Mouse (Mus musculus): ENCODE results near the gene Rnf181.

Rnf181 gene

GRCm38 (mm10) chr6:72383952-72384351 lies 17.2 kb upstream of the Rnf181 start:
- DNase-seq (ENCODE audit: low spot score in 2 of 2), result no peak

- DNase-seq (ENCODE audit: low spot score in 2 of 2), result no peak
Measured at GRCm38 (mm10) chr6:72383142-72383820, 16.5 kb upstream of the Rnf181 start.

GRCm38 (mm10) chr6:72382494-72382893 lies 15.7 kb upstream of the Rnf181 start:
- no peak for DNase-seq (ENCODE audit: low spot score in 2 of 2)

DNA sequence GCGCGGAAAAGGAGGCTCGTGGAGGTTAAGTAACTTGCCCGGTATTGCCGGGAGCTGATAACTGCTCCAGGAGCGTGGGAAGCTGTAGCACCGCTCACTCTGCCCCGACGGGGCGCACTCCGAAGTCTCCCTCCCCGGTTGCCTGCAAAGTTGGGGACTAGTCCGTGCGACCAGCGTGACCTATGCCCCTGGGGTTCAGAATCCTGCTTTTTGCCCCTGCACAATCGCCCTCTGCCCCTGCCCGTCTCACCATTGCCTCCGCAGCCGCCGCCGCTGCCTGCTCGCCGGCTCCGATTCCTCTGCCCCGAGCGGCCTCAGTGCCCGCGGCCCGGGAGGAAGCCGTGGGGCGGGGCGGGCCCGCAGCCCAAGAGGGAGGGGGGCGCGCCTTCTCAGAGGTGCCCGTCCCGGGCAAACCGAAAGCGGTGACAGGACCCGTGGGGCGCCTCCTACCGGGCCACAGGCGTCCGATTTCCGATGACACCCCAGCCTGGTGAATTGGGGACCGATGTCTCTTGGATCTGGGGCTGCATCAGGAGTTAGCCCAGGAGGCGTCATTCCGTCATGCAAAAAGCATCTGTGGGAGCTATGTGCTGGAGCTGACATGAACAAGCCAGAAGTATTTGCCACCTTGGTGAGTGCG lies 13.5 kb upstream of the Rnf181 start, which contains the start of gene Vamp5:
TSS of gene Vamp5 (minus strand) at position 338 of the 640 bp plus-strand sequence.
- peak in 1 of 2 experiments; percentile 55 for DNase-seq (ENCODE audit: low spot score in 2 of 2)

DNA sequence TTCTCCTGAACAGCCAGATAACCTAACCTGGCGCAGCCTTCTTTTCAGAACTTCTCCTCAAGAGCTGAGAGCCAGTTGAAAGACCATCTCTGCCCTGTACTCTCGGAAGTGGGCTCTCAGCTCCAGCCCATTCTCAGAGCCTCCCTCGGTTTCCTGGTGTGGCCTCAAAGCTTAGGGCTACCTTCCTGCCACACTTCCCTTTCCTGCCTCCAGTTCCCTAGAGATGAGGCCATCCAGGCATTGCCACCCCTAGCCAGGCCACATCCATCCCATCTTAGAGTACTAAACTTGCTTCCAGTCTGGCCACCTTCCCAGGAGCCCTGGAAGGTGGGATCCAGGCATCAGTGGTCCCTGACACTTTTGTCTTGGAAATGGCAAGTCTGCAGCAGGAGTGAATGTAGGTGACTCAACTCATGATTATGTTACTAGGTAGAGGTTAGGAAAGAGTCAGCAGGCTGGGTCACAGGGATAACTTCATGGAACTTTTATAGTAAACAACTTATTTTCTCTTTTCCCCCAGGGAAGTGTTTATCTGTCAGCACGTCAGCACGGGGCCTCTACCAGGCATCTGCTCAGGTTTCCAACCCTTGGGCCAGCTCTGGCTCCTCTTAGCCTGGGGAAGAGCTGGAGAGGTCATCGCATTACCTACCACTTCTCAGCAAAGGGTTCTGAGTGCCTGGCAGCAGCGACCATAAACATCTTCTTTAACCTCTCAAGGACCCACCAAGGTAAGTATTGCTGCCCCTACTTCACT lies 12.8 kb upstream of the Rnf181 start:
- no peak for DNase-seq (ENCODE audit: low spot score in 2 of 2)

DNA sequence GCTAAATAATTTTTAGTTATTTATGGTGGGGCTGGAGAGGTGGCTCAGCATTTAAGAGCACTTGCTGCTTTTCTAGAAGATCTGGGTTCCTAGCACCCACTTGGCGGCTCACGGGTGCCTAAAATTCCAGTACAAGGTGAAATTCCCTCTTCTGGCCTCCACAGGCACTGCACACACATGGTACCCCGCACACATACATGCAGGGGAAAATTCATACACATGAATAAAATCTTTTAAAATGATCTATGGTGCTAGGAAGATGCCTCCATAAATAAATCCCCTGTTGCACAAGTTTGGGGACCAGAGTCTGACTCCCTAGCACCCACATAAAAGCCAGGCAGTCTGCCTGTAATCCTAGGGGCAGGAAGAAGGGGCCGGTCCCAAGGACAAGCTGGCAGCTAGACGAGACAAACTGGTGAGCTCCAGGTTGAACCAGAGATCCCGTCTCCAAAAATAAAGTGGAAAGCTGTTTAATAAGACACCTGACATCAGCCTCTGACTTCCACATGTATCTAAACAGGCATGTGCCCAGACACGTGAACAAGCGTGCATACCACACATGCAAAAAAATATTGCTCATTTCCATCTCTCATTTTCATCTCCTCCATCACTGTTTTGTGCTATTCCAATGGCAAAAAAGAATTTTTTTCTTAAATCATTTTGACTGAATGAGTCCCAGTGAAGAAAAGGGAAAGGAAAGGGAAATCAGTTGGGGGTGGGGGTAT lies 11.9 kb upstream of the Rnf181 start:
- DNase-seq (ENCODE audit: low spot score in 2 of 2), result no peak

DNA sequence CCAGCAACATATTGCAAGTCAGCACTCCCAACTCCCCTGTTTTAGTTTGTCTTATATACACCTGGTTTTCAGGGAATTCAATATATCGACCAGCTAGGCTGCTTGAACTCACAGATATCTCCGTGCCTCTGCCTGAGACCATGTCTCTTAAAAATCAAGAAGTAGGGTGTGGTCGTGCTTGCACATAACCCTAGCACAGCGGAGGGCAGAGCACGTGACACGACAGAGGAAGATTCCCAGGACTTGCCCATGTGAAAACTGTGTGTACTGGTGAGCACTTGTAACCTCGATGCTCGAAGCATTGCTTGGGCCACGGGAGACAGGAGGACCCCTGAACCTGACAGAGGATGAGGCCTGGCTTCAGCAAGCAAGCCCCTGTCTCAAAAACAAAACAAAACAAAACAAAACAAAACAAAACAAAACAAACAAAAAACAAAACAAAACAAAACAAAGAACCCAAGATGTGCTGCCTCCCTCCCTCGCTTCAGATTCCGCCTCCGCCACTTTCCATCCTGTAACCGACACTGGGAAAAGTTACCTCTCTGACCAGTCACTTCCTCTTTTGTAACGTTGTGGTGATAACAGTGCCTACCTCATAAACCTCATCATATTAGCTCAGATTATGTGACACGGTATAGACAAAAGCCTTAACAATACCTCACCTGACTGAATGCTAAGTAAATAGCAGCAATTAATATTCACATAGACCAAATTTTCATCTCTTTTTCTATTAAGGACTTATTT lies 8.2 kb upstream of the Rnf181 start:
- DNase-seq (ENCODE audit: low spot score in 2 of 2), result no peak

DNA sequence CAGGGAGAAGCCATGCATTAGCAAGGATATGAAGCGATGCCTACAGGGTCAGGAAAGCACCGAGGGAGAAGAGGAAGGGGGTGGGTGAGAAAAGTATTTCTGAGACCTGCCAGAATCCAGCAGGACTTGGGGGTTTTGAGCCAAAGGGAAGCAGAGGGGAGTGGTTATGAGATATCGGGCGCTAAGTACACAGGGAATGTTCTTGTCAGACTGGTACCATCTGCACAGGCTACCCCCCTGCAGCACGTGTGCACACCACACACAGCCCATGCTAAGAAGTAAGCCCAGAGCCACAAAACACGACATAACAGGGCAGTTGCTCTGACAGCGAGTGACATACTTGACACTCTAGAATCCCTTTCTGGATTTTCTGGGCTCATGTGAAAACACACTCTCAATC lies 7.5 kb upstream of the Rnf181 start:
- no peak for DNase-seq (ENCODE audit: low spot score in 2 of 2)

GRCm38 (mm10) chr6:72373184-72373583 lies 6.4 kb upstream of the Rnf181 start:
- DNase-seq (ENCODE audit: low spot score in 2 of 2), result no peak

- no peak for DNase-seq (ENCODE audit: low spot score in 2 of 2)
Measured at GRCm38 (mm10) chr6:72371571-72371970, 4.8 kb upstream of the Rnf181 start.

DNA sequence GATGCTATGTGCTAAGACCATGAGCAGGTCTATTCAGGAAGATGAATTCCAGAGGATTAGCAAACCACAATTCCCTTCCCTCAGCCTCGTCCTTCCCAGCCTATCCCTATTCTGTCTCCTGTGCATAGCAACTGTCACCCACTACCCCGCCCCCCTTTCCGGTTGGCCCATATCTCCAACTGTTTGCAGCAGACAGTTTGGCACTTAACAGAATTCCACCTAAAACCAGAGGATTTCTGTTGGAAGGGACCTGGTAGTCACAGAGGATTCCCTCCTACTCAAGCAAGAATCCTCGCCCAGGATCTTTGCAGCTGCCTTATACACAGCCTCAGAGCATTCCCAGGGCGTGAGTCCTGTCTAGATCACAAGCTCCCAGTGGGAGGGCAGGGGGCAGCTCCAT lies 4.4 kb upstream of the Rnf181 start:
- DNase-seq (ENCODE audit: low spot score in 2 of 2), result peak in 1 of 2 experiments; percentile 61

DNA sequence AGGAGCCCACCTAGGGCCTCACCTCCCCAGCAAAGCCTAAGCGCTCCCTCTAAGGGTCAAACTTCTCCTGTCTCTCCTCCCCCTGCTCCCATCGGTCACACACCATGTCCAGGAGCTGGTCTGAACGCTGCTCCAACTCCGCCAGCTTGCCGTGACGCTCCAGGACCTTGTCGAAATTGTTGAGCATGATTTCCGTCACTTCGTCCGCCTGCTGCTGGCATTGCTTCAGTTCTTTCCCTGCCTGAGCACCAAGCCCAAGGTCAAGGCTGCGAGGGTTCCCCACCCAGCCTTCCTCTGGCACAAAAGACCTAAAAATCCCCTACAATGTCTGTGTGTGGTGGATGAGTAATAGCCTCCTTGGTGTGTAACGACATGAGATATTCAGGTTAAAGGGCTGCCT lies 3.3 kb upstream of the Rnf181 start:
- DNase-seq (ENCODE audit: low spot score in 2 of 2), result no peak

DNA sequence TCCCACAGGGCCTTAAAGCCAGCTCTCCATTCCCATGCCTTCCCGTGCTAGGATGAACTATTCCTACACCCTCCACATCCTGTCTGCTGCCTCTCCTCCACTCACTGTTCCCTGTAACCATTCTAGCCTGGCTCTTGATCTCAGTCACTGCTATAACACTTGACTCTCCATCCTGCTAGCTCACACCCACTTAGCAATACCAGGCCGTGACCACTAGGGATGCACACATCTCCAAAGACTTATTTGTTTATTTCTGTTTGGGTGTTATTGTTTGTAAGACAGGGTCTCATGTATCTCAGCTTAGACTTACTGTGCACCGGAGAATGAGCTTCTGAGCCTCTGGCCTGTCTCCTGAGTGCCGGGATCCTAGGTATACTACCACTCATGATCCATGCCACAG lies 2.8 kb upstream of the Rnf181 start:
- DNase-seq (ENCODE audit: low spot score in 2 of 2), result no peak

- no peak for DNase-seq (ENCODE audit: low spot score in 2 of 2)
Measured at GRCm38 (mm10) chr6:72367460-72367974, 761 bp upstream of the Rnf181 start.

DNA sequence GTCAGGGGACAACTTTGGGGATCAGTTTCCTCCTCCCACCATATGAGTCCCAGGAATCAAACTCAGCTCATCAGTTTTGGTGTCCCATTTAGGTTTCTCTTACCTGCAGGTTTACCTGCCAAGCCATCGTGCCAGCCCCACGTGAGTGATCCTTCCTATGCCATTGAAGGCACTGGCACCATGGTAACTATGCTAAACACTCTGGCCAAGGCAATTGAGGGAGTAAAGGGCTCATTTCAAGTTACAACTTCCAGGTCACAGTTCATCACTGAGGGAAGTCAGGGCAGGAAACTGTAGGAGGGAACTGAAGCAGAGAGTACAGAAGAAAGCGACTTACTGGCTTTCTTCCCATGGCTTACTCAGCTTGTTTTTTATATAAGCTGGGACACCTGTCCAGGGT lies 452 bp downstream of the Rnf181 start:
- DNase-seq (ENCODE audit: low spot score in 2 of 2), result no peak

DNA sequence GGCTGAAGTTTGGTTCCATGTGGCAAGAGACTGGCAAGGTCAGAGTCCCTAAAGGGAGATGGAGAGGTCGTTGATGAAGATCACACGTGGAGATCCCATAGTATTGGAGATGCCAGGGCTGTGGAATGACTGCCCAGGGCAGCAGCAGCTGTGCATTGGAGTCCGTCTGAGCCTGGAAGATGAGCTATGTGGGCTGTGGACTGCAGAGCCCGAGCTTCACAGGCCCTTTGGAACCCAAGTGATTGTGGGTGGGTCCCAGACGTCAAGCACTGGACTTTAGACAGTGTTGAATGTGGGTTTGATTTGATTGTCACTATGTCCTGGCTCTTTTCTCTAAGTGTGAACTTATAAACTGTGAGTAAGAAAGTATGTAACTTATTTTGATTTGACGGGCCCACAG lies 1.8 kb downstream of the Rnf181 start:
- DNase-seq (ENCODE audit: low spot score in 2 of 2), result no peak

DNA sequence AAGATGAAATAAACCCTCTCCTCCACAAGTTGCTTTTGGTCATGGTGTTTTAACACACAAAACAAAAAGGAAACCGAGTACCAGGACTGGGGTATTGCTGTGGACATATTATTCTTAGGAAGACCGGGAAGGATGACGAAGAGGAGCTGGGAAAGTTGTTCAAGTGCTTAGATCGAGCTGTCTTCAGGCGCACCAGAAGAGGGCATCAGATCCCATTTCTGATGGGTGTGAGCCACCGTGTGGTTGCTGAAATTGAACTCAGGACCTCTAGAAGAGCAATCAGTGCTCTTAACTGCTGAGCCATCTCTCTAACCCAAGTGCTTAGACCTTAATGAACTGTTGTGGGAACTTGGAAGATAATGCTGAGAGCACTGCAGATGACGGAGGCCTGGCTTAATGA lies 2.7 kb downstream of the Rnf181 start:
- DNase-seq (ENCODE audit: low spot score in 2 of 2), result no peak

DNA sequence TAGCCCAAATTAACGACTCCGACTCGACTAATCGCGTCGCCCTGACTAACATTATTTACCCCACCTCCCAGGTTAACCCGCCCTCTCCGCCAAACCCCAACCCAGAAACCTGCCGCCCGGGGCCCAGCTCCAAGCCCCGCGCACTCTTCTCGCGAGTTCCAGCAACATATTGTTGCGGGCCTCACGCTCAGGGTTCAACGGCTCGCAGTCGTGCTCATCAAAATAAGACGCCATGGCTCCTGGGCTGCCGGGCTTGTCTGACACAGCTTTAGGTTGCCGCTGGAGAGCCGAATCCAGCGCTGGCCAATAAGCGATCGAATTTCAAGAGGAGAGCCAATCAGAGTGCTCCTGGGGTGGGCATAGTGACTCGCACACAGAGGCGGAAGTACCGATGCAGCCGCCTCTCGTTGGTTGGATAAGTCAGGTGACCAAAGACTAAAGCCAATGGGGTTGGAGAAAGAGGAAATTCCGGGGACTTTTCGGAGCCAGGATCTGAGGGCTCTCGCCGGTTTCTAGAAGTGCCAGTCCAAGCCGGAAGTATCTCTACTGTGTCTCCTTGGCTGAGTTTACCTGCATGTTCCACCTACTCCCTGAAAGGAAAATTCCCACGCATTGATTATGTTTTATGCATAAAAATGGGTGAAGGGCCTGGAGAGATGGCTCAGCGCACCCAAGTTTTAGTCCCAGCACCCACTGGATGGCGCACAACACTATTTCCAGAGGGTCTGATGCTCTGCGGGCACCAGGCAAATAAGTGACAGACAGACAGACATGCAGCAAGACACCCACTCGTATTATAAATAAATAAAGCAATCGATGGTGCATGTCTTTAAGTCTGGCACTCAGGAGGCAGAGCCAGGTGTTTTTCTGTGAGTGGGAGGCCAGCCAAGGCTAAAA lies 4.4 kb downstream of the Rnf181 start:
- peak; percentile 97 to 98 for DNase-seq (ENCODE audit: low spot score in 2 of 2)

GRCm38 (mm10) chr6:72361121-72361551 lies 5.6 kb downstream of the Rnf181 start:
- DNase-seq (ENCODE audit: low spot score in 2 of 2), result no peak

DNA sequence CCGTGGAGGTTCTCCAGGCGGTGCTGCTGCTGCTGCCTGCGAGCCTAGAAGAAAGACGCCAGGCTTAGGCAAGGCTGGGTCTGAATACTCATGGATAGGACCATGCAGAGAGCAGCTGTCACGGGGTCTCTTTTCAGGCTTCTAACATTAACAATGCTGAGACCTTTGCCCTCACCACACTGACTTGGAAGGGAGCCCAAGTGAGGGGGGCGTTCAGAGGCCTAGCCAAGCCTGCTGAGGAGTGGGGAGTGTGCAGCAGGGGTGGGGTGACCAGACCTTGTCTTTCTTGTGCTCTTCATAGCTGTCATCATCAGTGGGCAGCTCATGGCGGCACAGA lies 6.2 kb downstream of the Rnf181 start:
- DNase-seq (ENCODE audit: low spot score in 2 of 2), result no peak

Measured in left cerebral cortex, adult 9 months (tissue).